Mouse (Mus musculus): ENCODE results near the gene Zfp790. TPM values are rescaled to one million over a fixed set of nuclear protein-coding genes. Genes with fewer than 3 reads are reported as not detected.
"Not testable (repeated sequence)": the region's sequence is repeated elsewhere in the genome, so short reads cannot be mapped to it uniquely, and the experiment has no call there.

Gene Zfp790
- total RNA-seq, 2 experiments from 2014 or later: 7.7 to 8.2 TPM

GRCm38 (mm10) chr7:29839256-29839655, 23.3 kb downstream of the Zfp790 start:
- no peak for DNase-seq (ENCODE audit: low spot score)

GRCm38 (mm10) chr7:29842105-29842504, 26.2 kb downstream of the Zfp790 start:
- no peak for DNase-seq (ENCODE audit: low spot score)

- DNase-seq (ENCODE audit: low spot score): no peak
These were observed 28.7 kb downstream of the Zfp790 start for GRCm38 (mm10) chr7:29844616-29845015.

- no peak for DNase-seq (ENCODE audit: low spot score)
These were observed 36.9 kb downstream of the Zfp790 start for GRCm38 (mm10) chr7:29852831-29853218.

GRCm38 (mm10) chr7:29853219-29853842, 37.4 kb downstream of the Zfp790 start, which contains the start of gene Zfp940:
Gene Zfp940, minus strand, starts transcription at chr7:29853669.
- peak; percentile 86 for DNase-seq (ENCODE audit: low spot score)

GRCm38 (mm10) chr7:29859532-29860517, 43.9 kb downstream of the Zfp790 start, which contains the start of gene Zfp420:
Gene Zfp420, plus strand, starts transcription at chr7:29859979.
- DNase-seq (ENCODE audit: low spot score): peak; percentile 93

GRCm38 (mm10) chr7:29861660-29862059, 45.7 kb downstream of the Zfp790 start:
- no peak for DNase-seq (ENCODE audit: low spot score)

GRCm38 (mm10) chr7:29874256-29874655, 58.3 kb downstream of the Zfp790 start:
- DNase-seq (ENCODE audit: low spot score): no peak

GRCm38 (mm10) chr7:29877561-29877960, 61.6 kb downstream of the Zfp790 start:
- not testable (repeated sequence) for DNase-seq (ENCODE audit: low spot score)

GRCm38 (mm10) chr7:29880056-29880455, 64.1 kb downstream of the Zfp790 start:
- DNase-seq (ENCODE audit: low spot score): no peak

Small RNAs within 50 kb of the gene (microRNA-seq; reads per million reads assigned to microRNA genes)
- 6.1 reads per million, percentile 14 among the genes with 10 or more reads in this experiment for gene Mir1964

Other genes starting within 250 kb of the Zfp790 start
- not detected for gene Catsperg2, start 89.1 kb upstream of the Zfp790 start, total RNA-seq (2021)
- 1 to 10 TPM; 5.9 to 7.0 TPM for gene Zfp84, start 47.6 kb upstream of the Zfp790 start, total RNA-seq (2021)
- gene Zfp30, start 32.1 kb upstream of the Zfp790 start, total RNA-seq (2021): 1 to 10 TPM; 1.9 to 2.1 TPM
- gene Zfp940, start 37.6 kb downstream of the Zfp790 start, total RNA-seq (2021): 1 to 10 TPM; 2.3 TPM
- 1 to 10 TPM; 2.9 to 3.7 TPM for gene Zfp420, start 43.9 kb downstream of the Zfp790 start, total RNA-seq (2021)
- 1 to 10 TPM; 7.9 to 8.1 TPM for gene Zfp27, start 90.5 kb downstream of the Zfp790 start, total RNA-seq (2021)
- 1 to 10 TPM; 4.2 to 4.6 TPM for gene Zfp383, start 92.1 kb downstream of the Zfp790 start, total RNA-seq (2021)
- 1 to 10 TPM; 5.4 to 6.4 TPM for gene Zfp74, start 138.0 kb downstream of the Zfp790 start, total RNA-seq (2021)
- gene Zfp568, start 167.8 kb downstream of the Zfp790 start, total RNA-seq (2021): 10 to 100 TPM; 11.0 to 16.9 TPM
- gene Zfp14, start 235.3 kb downstream of the Zfp790 start, total RNA-seq (2021): 1 to 10 TPM; 2.1 to 2.3 TPM

Data from gastrocnemius, adult 18-20 months (tissue).